Mouse (Mus musculus) bone marrow, adult 2 months (tissue): ENCODE measurements around the gene Hmbs. TPM values are rescaled to one million over a fixed set of nuclear protein-coding genes. Genes with fewer than 3 reads are reported as not detected.
A peak's percentile ranks its signal among the peaks of the same experiment; 100 is the strongest.
"Not testable (repeated sequence)": the region's sequence is repeated elsewhere in the genome, so short reads cannot be mapped to it uniquely, and the experiment has no call there.

Source experiments
- H3K27ac ChIP-seq: fragments of 200-500 bp; 2 replicates; pipeline ENCODE4 v1.5.1; 2012; ENCODE audit warnings: low read depth, mild to moderate bottlenecking, control low read depth, inconsistent platforms, low read length; ENCODE audit not compliant: control insufficient read depth, poor library complexity, insufficient read depth
- H3K4me1 ChIP-seq: fragments of 200-500 bp; 2 replicates; pipeline ENCODE4 v1.6.1; 2011; ENCODE audit warnings: low read length; ENCODE audit not compliant: control insufficient read depth, insufficient read depth
- H3K4me3 ChIP-seq: fragments of 200-500 bp; replicated peaks from 2 replicates; pipeline ENCODE3; 2011; ENCODE audit warnings: mild to moderate bottlenecking, low read depth, low read length, control low read depth; ENCODE audit not compliant: control insufficient read depth
- CTCF ChIP-seq: fragments of 200-500 bp; IDR thresholded peaks from 2 replicates; pipeline ENCODE4 v1.5.1; 2011; ENCODE audit warnings: low read length, control low read depth; ENCODE audit not compliant: control insufficient read depth, insufficient read depth
- POLR2A ChIP-seq: fragments of 200-500 bp; IDR thresholded peaks from 2 replicates; pipeline ENCODE4 v1.6.1; 2011; ENCODE audit warnings: low read depth, mild to moderate bottlenecking, control low read depth, low read length, borderline replicate concordance; ENCODE audit not compliant: control insufficient read depth
- WGBS: fragments of 180-500 bp; shearing (Covaris S2); methylation state at CpG from one replicate; pipeline ENCODE4 v1.1.7; 2018; 5-methylcytosine and 5-hydroxymethylcytosine counted together
- polyA plus RNA-seq: library from polyadenylated mRNA; stranded (reverse); fragments of >200 nt; gene quantifications from 2 replicates; pipeline ENCODE4 v1.2.4, GENCODE M21; 2011; ENCODE audit warnings: low replicate concordance; ENCODE audit not compliant: missing spikeins, insufficient read depth, insufficient read length

Hmbs gene
- polyA plus RNA-seq, 1 experiment, result 824 TPM

DNA sequence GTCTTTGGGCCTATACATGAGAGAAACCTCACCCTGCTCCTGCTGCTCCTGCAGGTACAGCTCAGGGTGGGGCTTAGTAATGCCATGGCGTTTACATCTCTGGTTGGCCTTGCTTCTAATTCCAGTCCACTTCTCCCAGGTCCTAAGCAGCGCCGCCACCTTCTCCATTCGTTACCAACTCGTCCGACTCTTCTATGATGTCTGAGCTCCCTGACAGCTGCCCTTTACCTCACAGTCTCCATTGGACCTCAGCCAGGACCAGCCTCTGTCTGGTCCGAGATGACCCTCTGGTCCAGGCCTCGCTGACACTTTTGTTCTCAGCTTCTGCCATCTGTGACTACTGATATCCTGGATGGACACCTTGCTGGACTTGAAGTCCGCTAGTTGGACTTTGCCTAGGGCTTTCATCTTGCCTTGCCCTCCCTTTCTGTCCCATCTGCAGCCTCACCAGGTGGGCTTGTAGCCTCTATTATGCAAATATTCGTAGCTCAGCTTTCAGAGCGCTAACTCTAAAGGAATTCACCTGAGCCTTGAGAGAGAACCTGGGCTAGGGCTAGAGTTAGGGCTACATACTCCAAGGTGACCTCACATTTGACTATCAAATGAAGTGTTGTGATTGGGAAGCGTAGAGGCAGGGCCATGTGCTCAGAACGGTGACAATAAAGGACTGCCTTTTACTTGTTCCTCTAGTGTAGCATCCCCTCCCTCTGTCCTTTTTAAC is 10.9 kb downstream of the Hmbs start:
- WGBS, result 94% methylated on average over 13 of the region's 13 CpGs
- TF ChIP-seq POLR2A, result no peak
- TF ChIP-seq CTCF, result no peak
- no peak overlapping the region for H3K4me3 ChIP-seq
- H3K4me1 ChIP-seq, result no peaks in the 10 kb centered on the region; the same call in 1 of the 2 replicates
- no peak overlapping the region for H3K27ac ChIP-seq

DNA sequence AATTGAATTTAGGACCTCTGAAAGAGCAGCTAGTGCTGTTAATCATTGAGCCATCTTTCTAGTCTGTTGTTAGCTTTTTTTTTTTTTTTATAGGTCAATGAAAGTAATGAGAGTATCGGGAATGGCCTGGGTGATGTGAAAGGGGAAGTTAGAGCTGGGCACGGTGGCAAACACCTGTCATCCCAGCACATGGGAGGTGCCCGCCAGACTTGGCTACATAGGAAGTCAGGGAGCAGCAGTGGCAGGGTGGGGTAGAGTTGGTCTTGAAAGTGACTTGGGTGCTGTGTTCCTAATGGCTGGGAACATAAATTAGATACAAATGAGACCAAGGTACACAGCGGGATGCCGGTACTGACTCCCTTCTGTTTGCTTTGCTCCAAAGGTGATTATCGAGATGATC is 13.3 kb downstream of the Hmbs start:
- Histone ChIP-seq H3K4me1 (peaks cover 1% of the 10 kb centered on the region), H3K4me3 (no peak overlapping the region), H3K27ac (no peak overlapping the region)
- TF ChIP-seq POLR2A, result no peak
- no peak for TF ChIP-seq CTCF
- WGBS, result 59% methylated on average over 6 of the region's 6 CpGs

DNA sequence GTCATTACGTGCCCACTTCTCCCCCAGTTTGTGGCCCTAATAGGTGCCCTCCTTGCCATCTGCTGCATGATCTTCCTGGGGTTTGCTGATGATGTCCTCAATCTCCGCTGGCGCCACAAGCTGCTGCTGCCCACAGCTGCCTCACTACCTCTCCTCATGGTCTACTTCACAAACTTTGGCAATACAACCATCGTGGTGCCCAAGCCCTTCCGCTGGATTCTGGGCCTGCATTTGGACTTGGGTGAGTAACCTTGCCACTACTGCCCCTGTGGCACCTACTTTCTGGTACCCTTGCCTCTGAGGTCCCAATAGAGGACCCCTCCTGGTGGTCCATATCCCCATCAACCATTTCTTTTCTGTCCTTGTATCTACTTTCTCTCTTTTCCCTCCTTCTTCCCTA is 16.1 kb downstream of the Hmbs start:
- 85% methylated on average over 5 of the region's 5 CpGs for WGBS
- H3K27ac ChIP-seq, result no peak overlapping the region
- peaks cover 3% of the 10 kb centered on the region for H3K4me1 ChIP-seq
- TF ChIP-seq CTCF (no peak), POLR2A (no peak)
- no peak overlapping the region for H3K4me3 ChIP-seq

DNA sequence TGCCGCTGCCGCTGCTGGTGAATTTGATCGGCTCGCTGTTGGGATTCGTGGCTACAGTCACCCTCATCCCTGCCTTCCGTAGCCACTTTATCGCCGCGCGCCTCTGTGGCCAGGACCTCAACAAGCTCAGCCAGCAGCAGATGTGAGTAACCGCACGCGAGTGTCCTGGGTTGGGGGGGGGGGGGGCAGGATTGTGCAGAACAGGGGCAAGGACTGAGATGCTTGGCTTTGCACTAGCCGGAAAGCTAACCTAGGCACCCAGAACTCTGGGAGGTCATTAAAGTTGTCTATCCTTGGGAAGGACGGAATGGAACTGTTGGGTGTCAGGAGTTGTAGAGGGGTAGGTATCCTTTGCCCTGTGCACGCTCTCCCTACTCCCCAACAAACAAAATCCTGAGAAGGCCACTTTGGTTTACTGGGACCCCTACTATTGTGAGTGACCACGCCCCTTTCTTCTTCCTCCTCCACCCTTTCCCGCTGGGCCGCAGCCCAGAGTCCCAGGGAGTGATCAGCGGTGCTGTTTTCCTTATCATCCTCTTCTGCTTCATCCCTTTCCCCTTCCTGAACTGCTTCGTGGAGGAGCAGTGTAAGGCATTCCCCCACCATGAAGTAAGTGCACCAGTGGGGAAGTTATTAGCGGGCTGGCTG is 16.8 kb downstream of the Hmbs start:
- under 1% methylated on average over 22 of the region's 22 CpGs for whole genome bisulfite sequencing

DNA sequence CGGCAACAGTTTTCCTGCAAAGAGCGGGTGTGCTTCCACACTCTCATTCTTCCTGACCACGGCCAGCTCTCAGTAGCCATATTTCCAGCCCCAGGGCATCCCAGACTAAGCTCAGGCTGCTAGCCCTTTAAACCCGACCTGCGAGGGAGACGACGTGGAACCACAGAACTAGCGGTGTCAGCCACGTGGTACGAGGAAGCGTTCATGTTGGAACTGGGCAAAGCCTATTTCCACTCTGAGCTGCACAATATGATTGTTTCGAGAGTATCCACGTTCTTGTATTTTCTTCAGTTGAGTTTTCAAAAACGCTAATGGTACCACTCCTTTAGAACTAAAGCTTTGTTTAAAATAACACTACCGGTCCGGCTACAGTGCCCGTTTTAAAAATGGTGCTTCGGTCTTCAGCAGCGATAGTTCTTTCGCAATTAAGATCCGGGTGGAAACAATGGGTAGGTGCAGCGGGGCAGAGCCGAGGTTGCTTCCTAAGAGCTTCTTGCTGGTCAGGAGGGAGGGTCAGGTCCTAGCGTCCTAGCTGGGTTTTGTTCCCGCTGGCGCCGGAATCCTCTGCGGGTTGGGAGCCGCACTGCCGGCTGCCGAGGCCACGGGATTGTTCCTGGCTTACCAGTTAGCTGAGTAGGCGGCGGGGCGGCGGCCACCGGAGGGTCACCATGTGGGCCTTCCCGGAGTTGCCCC is 17.5 kb downstream of the Hmbs start:
- peaks cover 3% of the 10 kb centered on the region for H3K4me1 ChIP-seq
- under 1% methylated on average over 38 of the region's 38 CpGs for WGBS
- H3K27ac ChIP-seq, result peak overlapping the region; percentile 56
- peak overlapping the region; percentile 91 for H3K4me3 ChIP-seq
- TF ChIP-seq CTCF (no peak), POLR2A (0 out of 2 replicates have a peak, but pooled peaks have one; percentile 23)

More for the DNA sequence above, 16.8 kb downstream of the Hmbs start:
- H3K4me3 ChIP-seq, result peak overlapping the region; percentile 91
- H3K4me1 ChIP-seq, result peaks cover 3% of the 10 kb centered on the region
- H3K27ac ChIP-seq, result peak overlapping the region; percentile 56
- TF ChIP-seq CTCF, result no peak
- TF ChIP-seq POLR2A, result peak; percentile 34; the same call in 1 of the 2 replicates

DNA sequence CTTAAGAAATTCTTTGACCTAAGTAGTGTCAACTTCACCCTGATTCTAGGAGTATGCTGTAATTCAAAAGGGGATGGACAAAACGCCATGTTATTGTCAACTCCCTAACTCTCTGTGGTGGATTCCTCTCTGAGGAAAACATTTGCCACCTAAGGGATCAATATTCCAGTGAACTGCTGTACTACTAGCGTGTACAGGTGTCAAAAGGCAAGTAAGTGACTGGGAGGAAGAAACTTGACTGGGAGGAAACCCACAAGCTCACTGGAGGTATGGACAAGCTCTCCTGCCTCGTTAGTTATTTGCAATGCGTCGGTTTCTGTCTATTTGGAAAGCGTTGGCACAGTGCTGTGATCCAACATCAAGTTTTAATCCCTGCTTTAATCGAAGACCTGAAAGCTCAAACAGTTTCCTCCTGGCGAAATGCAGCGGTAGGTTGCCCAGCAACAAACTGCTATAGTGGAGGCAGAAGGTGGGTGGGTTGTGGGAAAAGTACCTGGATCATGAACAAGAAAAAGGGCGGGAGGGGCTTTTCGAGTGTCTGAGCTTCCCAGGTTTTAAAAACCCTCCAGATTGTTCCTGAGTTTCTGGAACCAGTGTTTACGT is 18.2 kb downstream of the Hmbs start, which contains the start of gene Dpagt1:
Gene Dpagt1 (plus strand): TSS at position 252 of the 603 bp plus-strand sequence.
- H3K27ac ChIP-seq, result peak within 1 kb of the TSS; percentile 56
- peaks cover 3% of the 10 kb centered on the region for H3K4me1 ChIP-seq
- peak within 1 kb of the TSS; percentile 91 for H3K4me3 ChIP-seq
- under 1% methylated on average over 12 of the region's 12 CpGs for WGBS
- no peak for TF ChIP-seq CTCF
- no peak for TF ChIP-seq POLR2A

DNA sequence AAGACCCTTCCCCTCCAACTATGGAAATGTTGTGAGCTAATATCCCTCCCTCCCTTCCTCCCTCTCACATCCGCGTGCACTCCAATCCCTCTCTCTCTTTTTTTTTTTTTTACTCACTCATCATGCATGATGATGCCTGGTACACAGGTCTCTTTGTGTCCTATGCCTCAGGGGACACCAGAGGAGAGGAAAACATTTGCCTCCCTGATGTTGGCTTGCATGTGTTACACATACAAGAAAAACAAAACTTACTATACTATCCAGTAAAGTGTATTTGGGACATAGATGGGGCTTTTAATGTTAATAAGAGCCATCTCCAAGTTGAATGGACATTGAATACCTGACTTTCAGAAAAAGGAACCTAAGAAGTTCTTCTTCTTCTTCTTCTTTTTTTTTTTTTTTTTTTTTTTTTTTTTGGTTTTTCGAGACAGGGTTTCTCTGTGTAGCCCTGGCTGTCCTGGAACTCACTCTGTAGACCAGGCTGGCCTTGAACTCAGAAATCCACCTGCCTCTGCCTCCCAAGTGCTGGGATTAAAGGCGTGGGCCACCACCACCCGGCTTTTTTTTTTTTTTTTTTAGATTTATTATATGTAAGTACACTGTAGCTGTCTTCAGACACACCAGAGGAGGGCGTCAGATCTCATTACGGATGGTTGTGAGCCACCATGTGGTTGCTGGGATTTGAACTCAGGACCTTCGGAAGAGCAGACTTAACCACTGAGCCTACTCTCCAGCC is 18.8 kb downstream of the Hmbs start:
- not testable (repeated sequence) for H3K27ac ChIP-seq, H3K4me1 ChIP-seq, H3K4me3 ChIP-seq
- WGBS, result 43% methylated on average over 7 of the region's 8 CpGs
